Mouse (Mus musculus) intestine, embryonic 14.5 days (tissue): ENCODE measurements at regions not wholly inside any gene's neighbourhood (a gene's known extent, or its start where the extent isn't known, plus 50 kb on each side); places are given as distances from the start of the nearest gene placed in this dataset.

ENCODE experiments used
- ATAC-seq: fragments of 200-750 bp; cut with Nextera tagmentation; replicated peaks from 2 replicates; pipeline ENCODE4 v1.8.0; 2017; ENCODE audit warnings: low read depth, moderate number of reproducible peaks, moderate TSS enrichment, moderate library complexity; ENCODE audit not compliant: low FRiP score, low TSS enrichment
- DNase-seq: peaks from one replicate; pipeline ENCODE4 v3.0.0-alpha.2; 2018; ENCODE audit warnings: low spot score
- H3K27ac ChIP-seq: fragments of 300-500 bp; sonication (generic); 2 replicates; pipeline ENCODE4 v1.5.1; 2014; ENCODE audit warnings: low read depth, mild to moderate bottlenecking, control low read depth
- H3K27me3 ChIP-seq: fragments of 300-500 bp; sonication (generic); replicated peaks from 2 replicates; pipeline ENCODE4 v1.6.1; 2014; ENCODE audit warnings: low read length, control low read depth; ENCODE audit not compliant: control insufficient read depth, insufficient read depth
- H3K36me3 ChIP-seq: fragments of 300-500 bp; sonication (generic); 2 replicates; pipeline ENCODE4 v1.6.1; 2014; ENCODE audit warnings: low read length, control low read depth; ENCODE audit not compliant: control insufficient read depth, insufficient read depth
- H3K4me1 ChIP-seq: fragments of 300-500 bp; sonication (generic); replicated peaks from 2 replicates; pipeline ENCODE4 v1.6.1; 2014; ENCODE audit warnings: low read length, control low read depth, mixed read lengths; ENCODE audit not compliant: control insufficient read depth, insufficient read depth
- H3K4me2 ChIP-seq: fragments of 300-500 bp; sonication (generic); 2 replicates; pipeline ENCODE4 v1.6.1; 2014; ENCODE audit warnings: low read length
- H3K4me3 ChIP-seq: fragments of 300-500 bp; sonication (generic); 2 replicates; pipeline ENCODE4 v1.5.1; 2014; ENCODE audit warnings: low read depth, low read length, control low read depth, mixed read lengths
- H3K9ac ChIP-seq: fragments of 300-500 bp; sonication (generic); 2 replicates; pipeline ENCODE4 v1.6.1; 2014; ENCODE audit warnings: mild to moderate bottlenecking, low read length
- H3K9me3 ChIP-seq: fragments of 300-500 bp; sonication (generic); 2 replicates; pipeline ENCODE4 v1.6.1; 2016; ENCODE audit warnings: low read length, control low read depth; ENCODE audit not compliant: control insufficient read depth
- WGBS: fragments of 180-500 bp; shearing (Covaris S2); extraction: QIAGEN DNeasy Blood & Tissue Kit; methylation state at CpG from one replicate; pipeline ENCODE4 v1.1.7; 2014; 5-methylcytosine and 5-hydroxymethylcytosine counted together

GRCm38 (mm10) chr13:40429831-40430230 lies 68.6 kb upstream of the Ofcc1 start:
- Histone ChIP-seq H3K4me3 (no peak overlapping the region), H3K4me2 (no peak overlapping the region), H3K9ac (no peak overlapping the region), H3K27me3 (no peaks in the 10 kb centered on the region), H3K36me3 (no peaks in the 10 kb centered on the region), H3K9me3 (no peaks in the 10 kb centered on the region), H3K4me1 (no peaks in the 10 kb centered on the region), H3K27ac (no peak overlapping the region)
- ATAC-seq (no peak), DNase-seq (no peak)
- 91% methylated on average over 8 of the region's 8 CpGs for WGBS

GRCm38 (mm10) chr13:40423051-40423450 lies 61.8 kb upstream of the Ofcc1 start:
- Histone ChIP-seq H3K9ac (no peak overlapping the region), H3K4me1 (no peaks in the 10 kb centered on the region), H3K4me2 (no peak overlapping the region), H3K36me3 (no peaks in the 10 kb centered on the region), H3K27me3 (no peaks in the 10 kb centered on the region), H3K27ac (no peak overlapping the region), H3K4me3 (no peak overlapping the region), H3K9me3 (no peaks in the 10 kb centered on the region)
- WGBS = 75% methylated on average over 3 of the region's 3 CpGs
- ATAC-seq (no peak), DNase-seq (no peak)

GRCm38 (mm10) chr13:40417856-40418255 lies 56.6 kb upstream of the Ofcc1 start:
- Histone ChIP-seq H3K9me3 (no peaks in the 10 kb centered on the region), H3K4me1 (no peaks in the 10 kb centered on the region), H3K4me2 (no peak overlapping the region), H3K27me3 (no peaks in the 10 kb centered on the region), H3K36me3 (no peaks in the 10 kb centered on the region), H3K27ac (no peak overlapping the region), H3K4me3 (no peak overlapping the region), H3K9ac (no peak overlapping the region)
- ATAC-seq (no peak), DNase-seq (no peak)
- 59% methylated on average over 3 of the region's 3 CpGs for WGBS

- no peak for DNase-seq
- WGBS = 84% methylated on average over 11 of the region's 11 CpGs
- no peaks in the 10 kb centered on the region for H3K9me3 ChIP-seq
- no peak overlapping the region for H3K27ac ChIP-seq
- no peaks in the 10 kb centered on the region for H3K27me3 ChIP-seq
- no peaks in the 10 kb centered on the region for H3K36me3 ChIP-seq
- no peaks in the 10 kb centered on the region for H3K4me1 ChIP-seq
- no peak overlapping the region for H3K9ac ChIP-seq
- no peak overlapping the region for H3K4me3 ChIP-seq
- ATAC-seq = no peak
- no peak overlapping the region for H3K4me2 ChIP-seq
Measured at GRCm38 (mm10) chr13:40413074-40413473, 51.8 kb upstream of the Ofcc1 start.
